Mouse (Mus musculus): ENCODE data around the gene Sort1. TPM values are rescaled to one million over a fixed set of nuclear protein-coding genes. Genes with fewer than 3 reads are reported as not detected.

Sort1 gene
- polyA plus RNA-seq, 1 experiment from 2014 or later: 13.5 TPM

- ATAC-seq (replicated peaks; ENCODE audit: low FRiP score, low TSS enrichment, low read depth): no peak
- no peak overlapping the region for H3K4me3 ChIP-seq (ENCODE audit: low read depth, low read length)
- DNase-seq (ENCODE audit: low spot score): no peak
- no peak overlapping the region for H3K9ac ChIP-seq (ENCODE audit: low read length)
- H3K9me3 ChIP-seq (ENCODE audit: control insufficient read depth, low read length): peaks cover 14% of the 10 kb centered on the region; the same call in 1 of the 2 replicates
- H3K4me2 ChIP-seq (ENCODE audit: low read length): no peak overlapping the region
- 0 out of 2 replicates have a peak, but pooled peaks cover 18% of the 10 kb centered on the region for H3K36me3 ChIP-seq (ENCODE audit: control insufficient read depth, insufficient read depth, low read length)
- 0 out of 2 replicates have a peak, but pooled peaks cover 6% of the 10 kb centered on the region for H3K4me1 ChIP-seq (replicated peaks; ENCODE audit: control insufficient read depth, insufficient read depth, low read length)
- H3K27ac ChIP-seq (ENCODE audit: low read depth): no peak overlapping the region
- H3K27me3 ChIP-seq (replicated peaks; ENCODE audit: control insufficient read depth, insufficient read depth, low read length): no peaks in the 10 kb centered on the region
- 54% methylated on average over 8 of the region's 8 CpGs for WGBS
These were observed 125.9 kb downstream of the Sort1 start for GRCm38 (mm10) chr3:108409656-108410358.

- no peak overlapping the region for H3K4me2 ChIP-seq (ENCODE audit: low read length)
- H3K4me1 ChIP-seq (replicated peaks; ENCODE audit: control insufficient read depth, insufficient read depth, low read length): peaks cover 10% of the 10 kb centered on the region
- H3K4me3 ChIP-seq (ENCODE audit: low read depth, low read length): no peak overlapping the region
- H3K27me3 ChIP-seq (replicated peaks; ENCODE audit: control insufficient read depth, insufficient read depth, low read length): no peaks in the 10 kb centered on the region
- 0 out of 2 replicates have a peak, but pooled peaks cover 18% of the 10 kb centered on the region for H3K36me3 ChIP-seq (ENCODE audit: control insufficient read depth, insufficient read depth, low read length)
- ATAC-seq (replicated peaks; ENCODE audit: low FRiP score, low TSS enrichment, low read depth): no peak
- WGBS: 29% methylated on average over 5 of the region's 5 CpGs
- H3K9ac ChIP-seq (ENCODE audit: low read length): no peak overlapping the region
- no peak for DNase-seq (ENCODE audit: low spot score)
- no peak overlapping the region for H3K27ac ChIP-seq (ENCODE audit: low read depth)
- H3K9me3 ChIP-seq (ENCODE audit: control insufficient read depth, low read length): peaks cover 14% of the 10 kb centered on the region; the same call in 1 of the 2 replicates
These were observed 126.5 kb downstream of the Sort1 start for GRCm38 (mm10) chr3:108410359-108410714.

Other genes starting within 250 kb of the Sort1 start
- 20.4 and 20.6 TPM in 2 replicates for gene Gstm4, start 239.2 kb upstream of the Sort1 start, polyA plus RNA-seq (2014; fragmentation: Nextera tagmentation; extraction: Ambion mirVana)
- 38.6 and 42.2 TPM in 2 replicates for gene Ampd2, start 197.4 kb upstream of the Sort1 start, polyA plus RNA-seq (2014; fragmentation: Nextera tagmentation; extraction: Ambion mirVana)
- gene Gnat2, start 191.3 kb upstream of the Sort1 start, polyA plus RNA-seq (2014; fragmentation: Nextera tagmentation; extraction: Ambion mirVana): 0.93 and 1.6 TPM in 2 replicates
- 171 and 182 TPM in 2 replicates for gene Gnai3, start 137.9 kb upstream of the Sort1 start, polyA plus RNA-seq (2014; fragmentation: Nextera tagmentation; extraction: Ambion mirVana)
- 0.04 and 0.26 TPM in 2 replicates for gene Gpr61, start 129.2 kb upstream of the Sort1 start, polyA plus RNA-seq (2014; fragmentation: Nextera tagmentation; extraction: Ambion mirVana)
- 3.0 and 3.5 TPM in 2 replicates for gene Amigo1, start 97.7 kb upstream of the Sort1 start, polyA plus RNA-seq (2014; fragmentation: Nextera tagmentation; extraction: Ambion mirVana)
- 2.3 and 2.6 TPM in 2 replicates for gene Cyb561d1, start 82.9 kb upstream of the Sort1 start, polyA plus RNA-seq (2014; fragmentation: Nextera tagmentation; extraction: Ambion mirVana)
- gene Atxn7l2, start 73.1 kb upstream of the Sort1 start, polyA plus RNA-seq (2014; fragmentation: Nextera tagmentation; extraction: Ambion mirVana): 15.3 and 15.5 TPM in 2 replicates
- 0.08 and 0.36 TPM in 2 replicates for gene Sypl2, start 57.4 kb upstream of the Sort1 start, polyA plus RNA-seq (2014; fragmentation: Nextera tagmentation; extraction: Ambion mirVana)
- gene Psma5, start 27.2 kb upstream of the Sort1 start, polyA plus RNA-seq (2014; fragmentation: Nextera tagmentation; extraction: Ambion mirVana): 319 and 324 TPM in 2 replicates
- gene Mybphl, start 80.8 kb downstream of the Sort1 start, polyA plus RNA-seq (2014; fragmentation: Nextera tagmentation; extraction: Ambion mirVana): not detected in 2 replicates
- gene Psrc1, start 99.8 kb downstream of the Sort1 start, polyA plus RNA-seq (2014; fragmentation: Nextera tagmentation; extraction: Ambion mirVana): 35.1 and 41.4 TPM in 2 replicates
- 7.8 and 7.9 TPM in 2 replicates for gene Celsr2, start 131.5 kb downstream of the Sort1 start, polyA plus RNA-seq (2014; fragmentation: Nextera tagmentation; extraction: Ambion mirVana)
- gene Sars, start 161.1 kb downstream of the Sort1 start, polyA plus RNA-seq (2014; fragmentation: Nextera tagmentation; extraction: Ambion mirVana): 136 and 140 TPM in 2 replicates